Mouse (Mus musculus) macrophage (primary cell): Measurements from ENCODE around the gene Sft2d2. TPM values are rescaled to one million over a fixed set of nuclear protein-coding genes. Genes with fewer than 3 reads are reported as not detected.

Experiments used
- H3K27ac ChIP-seq: fragments of 350-480 bp; formaldehyde crosslinking; 2 replicates; pipeline ENCODE4 v1.9.0; 2021
- H3K36me3 ChIP-seq: fragments of 350-480 bp; formaldehyde crosslinking; 2 replicates; pipeline ENCODE4 v1.9.0; 2021; ENCODE audit errors: inconsistent target
- H3K4me3 ChIP-seq: fragments of 350-480 bp; formaldehyde crosslinking; 2 replicates; pipeline ENCODE4 v1.9.0; 2021; ENCODE audit errors: inconsistent target
- H3K79me2 ChIP-seq: fragments of 350-480 bp; formaldehyde crosslinking; 2 replicates; pipeline ENCODE4 v1.9.0; 2021; ENCODE audit errors: inconsistent target
- WGBS: methylation state at CpG from one replicate; pipeline ENCODE4 v1.1.7; 2026; ENCODE audit warnings: inconsistent platforms; ENCODE audit not compliant: missing documents; 5-methylcytosine and 5-hydroxymethylcytosine counted together
- polyA plus RNA-seq: library from polyadenylated mRNA; stranded (reverse); fragments of 250-400 nt; gene quantifications from 3 replicates; pipeline ENCODE4 v1.2.4, GENCODE M21; 2018; ENCODE audit warnings: inconsistent platforms
- total RNA-seq, 78 experiments: library from RNA; depleted of rRNA; stranded (reverse); fragments of 250-400 nt; gene quantifications; 1 replicate in 9 of 78; 2 replicates in 24 of 78; 3 replicates in 43 of 78; 4 replicates in 2 of 78; pipeline ENCODE4 v1.2.4; 2018; ENCODE audit warnings: inconsistent platforms in 56 of 78

Sft2d2 gene
- total RNA-seq (2018; cell fraction: chromatin; rRNA removed) = 10 to 100 TPM; 11.8 to 47.3 (median 22.0) TPM
- 10 to 100 TPM; 25.9 to 76.0 (median 39.0) TPM for total RNA-seq (2018; cell fraction: cytosol; rRNA removed)
- 10 to 100 TPM; 29.7 to 75.1 (median 43.6) TPM for total RNA-seq (2018; cell fraction: nucleus; rRNA removed)
- polyA plus RNA-seq = 29.7 to 67.3 TPM (median 35.7 TPM) in 3 replicates

GRCm38 (mm10) chr1:165193880-165194661 lies at the start of gene Sft2d2:
Gene Sft2d2, minus strand, starts transcription at chr1:165194438.
- peaks cover 42% of the 10 kb centered on the region for H3K79me2 ChIP-seq
- peak within 1 kb of the TSS; percentile 73 for H3K27ac ChIP-seq
- peak within 1 kb of the TSS; percentile 55 for H3K4me3 ChIP-seq
- WGBS = under 1% methylated on average over 69 of the region's 69 CpGs
- H3K36me3 ChIP-seq = no peaks in the 10 kb centered on the region

- Histone ChIP-seq H3K79me2 (peaks cover 48% of the 10 kb centered on the region), H3K27ac (peak within 1 kb of the TSS; percentile 39), H3K36me3 (no peaks in the 10 kb centered on the region), H3K4me3 (peak within 1 kb of the TSS; percentile 86)
- 2% methylated on average over 74 of the region's 76 CpGs for WGBS
Observed at GRCm38 (mm10) chr1:165236321-165237298, 42.4 kb upstream of the Sft2d2 start, which contains the start of gene Tiprl. Gene Tiprl, minus strand, starts transcription at chr1:165236996.

GRCm38 (mm10) chr1:165235846-165236245 lies 41.6 kb upstream of the Sft2d2 start:
- peak overlapping the region; percentile 39 for H3K27ac ChIP-seq
- H3K4me3 ChIP-seq = peak overlapping the region; percentile 86
- WGBS = 18% methylated on average over 6 of the region's 10 CpGs

GRCm38 (mm10) chr1:165233806-165234205 lies 39.6 kb upstream of the Sft2d2 start:
- Histone ChIP-seq H3K36me3 (no peaks in the 10 kb centered on the region), H3K27ac (no peak overlapping the region), H3K4me3 (no peak overlapping the region), H3K79me2 (peaks cover 76% of the 10 kb centered on the region)
- WGBS = 80% methylated on average over 2 of the region's 2 CpGs

More at GRCm38 (mm10) chr1:165235846-165236245, 41.6 kb upstream of the Sft2d2 start:
- no peaks in the 10 kb centered on the region for H3K36me3 ChIP-seq
- H3K79me2 ChIP-seq = peaks cover 55% of the 10 kb centered on the region

GRCm38 (mm10) chr1:165230691-165231090 lies 36.5 kb upstream of the Sft2d2 start:
- Histone ChIP-seq H3K27ac (no peak overlapping the region), H3K79me2 (peaks cover 82% of the 10 kb centered on the region), H3K4me3 (no peak overlapping the region), H3K36me3 (peaks cover 12% of the 10 kb centered on the region; the same call in 1 of the 2 replicates)
- WGBS = 94% methylated on average over 4 of the region's 4 CpGs

- 97% methylated on average over 9 of the region's 9 CpGs for WGBS
- no peak overlapping the region for H3K27ac ChIP-seq
- peaks cover 71% of the 10 kb centered on the region for H3K79me2 ChIP-seq
- H3K36me3 ChIP-seq = peaks cover 16% of the 10 kb centered on the region; the same call in 1 of the 2 replicates
- H3K4me3 ChIP-seq = no peak overlapping the region
Observed at GRCm38 (mm10) chr1:165229577-165229976, 35.3 kb upstream of the Sft2d2 start.

GRCm38 (mm10) chr1:165217023-165217589 lies 22.9 kb upstream of the Sft2d2 start:
- WGBS = 93% methylated on average over 2 of the region's 2 CpGs
- Histone ChIP-seq H3K36me3 (peaks cover 49% of the 10 kb centered on the region), H3K27ac (no peak overlapping the region), H3K4me3 (no peak overlapping the region), H3K79me2 (no peaks in the 10 kb centered on the region)

GRCm38 (mm10) chr1:165215831-165216230 lies 21.6 kb upstream of the Sft2d2 start:
- Histone ChIP-seq H3K36me3 (peaks cover 36% of the 10 kb centered on the region), H3K79me2 (no peaks in the 10 kb centered on the region), H3K4me3 (no peak overlapping the region), H3K27ac (no peak overlapping the region)
- WGBS = 25% methylated on average over 7 of the region's 7 CpGs

GRCm38 (mm10) chr1:165205591-165205990 lies 11.4 kb upstream of the Sft2d2 start:
- 62% methylated on average over 2 of the region's 2 CpGs for WGBS
- no peaks in the 10 kb centered on the region for H3K36me3 ChIP-seq
- H3K79me2 ChIP-seq = no peaks in the 10 kb centered on the region
- no peak overlapping the region for H3K4me3 ChIP-seq
- H3K27ac ChIP-seq = no peak overlapping the region

GRCm38 (mm10) chr1:165203488-165204035 lies 9.3 kb upstream of the Sft2d2 start:
- H3K4me3 ChIP-seq = no peak overlapping the region
- no peaks in the 10 kb centered on the region for H3K36me3 ChIP-seq
- no peak overlapping the region for H3K27ac ChIP-seq
- 47% methylated on average over 2 of the region's 2 CpGs for WGBS
- no peaks in the 10 kb centered on the region for H3K79me2 ChIP-seq

GRCm38 (mm10) chr1:165201445-165202012 lies 7.3 kb upstream of the Sft2d2 start:
- WGBS = 100% methylated on average over 4 of the region's 4 CpGs
- Histone ChIP-seq H3K79me2 (no peaks in the 10 kb centered on the region), H3K27ac (no peak overlapping the region), H3K4me3 (no peak overlapping the region), H3K36me3 (no peaks in the 10 kb centered on the region)

- no peak overlapping the region for H3K27ac ChIP-seq
- no peaks in the 10 kb centered on the region for H3K36me3 ChIP-seq
- 83% methylated on average over 3 of the region's 8 CpGs for WGBS
- no peak overlapping the region for H3K4me3 ChIP-seq
- H3K79me2 ChIP-seq = no peaks in the 10 kb centered on the region
Observed at GRCm38 (mm10) chr1:165200748-165201147, 6.5 kb upstream of the Sft2d2 start.

GRCm38 (mm10) chr1:165199639-165200038 lies 5.4 kb upstream of the Sft2d2 start:
- Histone ChIP-seq H3K27ac (no peak overlapping the region), H3K36me3 (no peaks in the 10 kb centered on the region), H3K4me3 (no peak overlapping the region), H3K79me2 (no peaks in the 10 kb centered on the region)
- 94% methylated on average over 3 of the region's 3 CpGs for WGBS
